Mouse (Mus musculus) right cerebral cortex, postnatal 36 days (tissue): Measurements from ENCODE around the gene Frmd8.

Experiments
- DNase-seq, 2 experiments: peaks; one replicate each; pipeline ENCODE4 v3.0.0; 2022; ENCODE audit warnings: low spot score in 2 of 2, mixed read lengths in 1 of 2

Gene Frmd8

DNA sequence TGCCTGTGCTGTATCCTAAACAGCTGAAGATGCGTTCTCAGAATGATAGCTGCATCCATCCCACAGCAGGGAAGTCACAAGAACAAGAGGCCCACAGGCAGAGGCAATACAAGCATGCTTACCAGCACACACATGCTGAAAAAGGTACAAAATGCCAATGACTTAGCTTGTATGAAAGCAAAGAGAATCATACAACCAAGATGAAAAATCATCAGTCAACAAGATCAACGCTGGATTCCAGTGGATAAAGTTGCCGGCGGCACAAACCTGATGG is 36.2 kb downstream of the Frmd8 start:
- DNase-seq, result no peak

DNA sequence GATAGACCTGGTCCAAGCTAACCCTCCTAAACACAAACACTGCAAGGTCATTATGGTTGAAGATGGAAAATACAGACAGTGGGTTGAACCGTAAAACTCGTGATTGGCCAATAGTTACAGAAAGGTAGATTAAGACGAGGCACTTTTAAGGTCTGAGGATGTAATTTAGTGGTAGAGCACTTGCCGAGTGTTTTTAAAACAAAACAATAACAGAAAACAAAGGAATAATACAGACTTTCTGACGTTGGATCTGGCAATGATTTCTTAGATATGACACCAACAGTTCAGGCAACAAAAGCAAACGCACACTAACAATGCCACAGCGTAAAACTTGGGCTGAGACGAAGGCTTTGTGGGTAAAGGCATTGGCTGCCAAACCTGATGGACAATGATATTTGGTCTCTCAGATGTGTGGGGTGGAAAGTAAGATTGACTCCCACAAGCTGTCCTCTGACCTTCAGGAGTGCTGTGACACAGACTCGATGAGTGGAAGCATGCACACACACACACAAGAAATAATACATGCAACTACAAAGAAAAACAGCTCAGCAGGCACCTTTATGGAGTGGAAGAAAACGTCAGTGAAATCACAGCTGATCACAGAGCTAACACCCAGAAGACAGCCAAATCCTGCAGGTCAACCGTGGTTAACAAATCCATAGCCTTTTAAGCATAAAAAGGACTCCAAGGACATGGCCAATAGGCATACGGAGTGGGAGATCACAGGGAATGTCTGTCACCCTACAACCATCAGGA is 36.8 kb downstream of the Frmd8 start:
- DNase-seq, result no peak

DNA sequence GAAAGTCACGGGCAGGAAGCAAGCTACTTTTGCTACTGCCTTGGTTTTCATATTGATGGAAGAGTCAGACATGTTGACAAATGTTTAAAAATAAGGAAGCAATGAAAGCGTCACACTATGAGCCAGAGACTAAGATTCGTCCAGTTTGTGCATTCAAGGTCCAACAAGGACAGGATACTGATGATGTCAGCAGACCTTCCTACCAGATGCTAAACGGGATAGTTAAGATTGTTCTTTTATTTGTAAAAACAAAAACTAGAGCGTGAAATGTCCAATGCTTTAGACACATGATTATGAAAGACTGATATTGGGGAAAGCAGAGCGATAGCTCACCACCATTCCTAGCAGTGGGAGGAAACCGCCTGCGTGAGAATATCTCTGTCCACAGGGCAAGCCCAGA is 37.5 kb downstream of the Frmd8 start:
- DNase-seq, result no peak

DNA sequence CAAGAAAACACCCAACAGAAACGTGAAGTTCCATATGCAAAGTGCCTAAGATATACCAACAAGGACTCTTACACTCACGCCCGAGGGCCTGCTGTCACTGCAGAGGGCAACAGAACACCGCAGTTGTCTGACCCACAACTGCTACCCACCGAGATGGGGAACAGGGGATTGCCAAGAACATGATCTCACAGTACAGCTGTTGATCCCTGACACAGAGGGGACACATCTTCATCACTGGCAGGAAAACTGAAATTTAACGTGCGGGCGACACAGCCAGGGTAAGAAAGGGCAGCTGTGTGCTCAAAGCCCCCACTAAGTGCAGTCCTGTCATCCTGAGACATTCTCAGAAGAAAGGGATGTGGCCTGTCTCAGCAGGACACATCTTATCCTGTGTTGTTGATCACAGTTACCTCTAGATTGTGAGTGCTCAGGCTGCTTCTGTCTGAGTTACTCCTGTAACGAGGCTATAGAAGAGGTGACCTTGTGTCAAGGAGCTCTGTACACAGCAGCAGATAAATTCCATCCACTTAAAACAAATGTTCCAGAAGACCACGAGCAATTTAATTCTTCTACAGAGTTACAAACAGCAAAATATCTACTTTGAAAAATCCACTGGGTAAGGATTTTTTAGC is 38.0 kb downstream of the Frmd8 start:
- DNase-seq, result no peak

DNA sequence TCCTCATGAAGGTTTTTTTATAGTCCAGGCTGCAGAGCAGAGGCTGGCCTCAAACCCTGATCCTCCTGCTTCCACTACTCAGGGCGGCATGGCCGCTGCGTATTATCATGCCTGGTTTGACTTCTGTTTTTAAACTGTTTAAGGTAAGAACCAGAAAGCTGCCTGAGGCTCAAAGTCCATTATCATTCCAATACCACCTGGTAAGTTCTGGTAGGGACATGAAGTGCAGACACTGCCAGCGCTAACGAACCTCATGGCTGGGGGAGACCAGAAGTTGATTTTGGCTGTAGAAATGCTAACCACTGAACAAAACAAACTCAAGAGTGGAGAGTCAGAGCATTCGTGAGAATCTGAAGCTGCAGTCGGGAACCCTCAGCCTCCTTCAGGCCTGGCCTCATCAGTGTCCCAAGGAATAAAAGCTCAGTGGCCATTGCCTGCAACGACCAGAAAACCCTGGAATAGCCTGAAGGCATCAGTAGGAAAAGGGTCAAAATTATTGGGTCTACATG is 39.1 kb downstream of the Frmd8 start:
- no peak for DNase-seq

DNA sequence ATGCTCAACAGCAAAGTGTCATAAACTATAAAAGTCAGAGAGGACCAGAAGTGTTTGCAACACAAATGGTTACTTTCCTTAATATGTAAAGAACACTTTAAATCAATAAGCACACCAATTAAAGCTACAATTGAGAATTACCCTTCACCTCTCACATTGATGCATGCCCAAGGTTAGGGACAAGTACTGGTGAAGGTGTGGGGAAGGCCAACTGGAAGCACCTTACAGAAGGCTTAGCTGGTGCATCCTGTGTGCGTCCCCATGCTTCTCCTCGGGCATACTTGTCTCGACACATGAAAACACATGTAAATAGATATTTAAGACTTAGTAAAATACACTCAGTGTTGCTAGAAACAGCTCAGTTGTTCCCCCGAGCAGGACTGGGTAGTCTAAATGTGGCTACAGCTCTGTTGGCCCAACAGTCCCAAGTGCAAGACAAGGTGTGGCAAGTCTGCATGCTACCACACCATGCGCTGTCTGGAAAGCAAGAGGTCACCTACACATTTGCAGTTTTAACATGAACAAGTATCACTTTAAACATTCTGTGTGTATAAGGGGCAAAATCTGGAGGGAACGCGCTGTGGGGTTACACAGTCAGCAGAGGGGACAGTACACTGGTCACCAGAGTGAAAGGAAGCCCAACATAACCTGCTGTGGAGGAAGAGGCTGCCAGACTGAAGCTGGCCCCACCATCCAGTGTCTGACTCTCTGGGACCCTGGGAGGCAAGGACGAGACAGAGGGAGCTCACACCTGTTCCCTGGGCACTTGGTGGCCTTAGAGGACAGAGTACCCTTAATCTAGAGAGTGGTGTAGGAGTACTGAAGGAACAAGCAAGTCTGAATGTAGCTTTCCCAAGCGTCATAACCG is 39.8 kb downstream of the Frmd8 start:
- no peak for DNase-seq

DNA sequence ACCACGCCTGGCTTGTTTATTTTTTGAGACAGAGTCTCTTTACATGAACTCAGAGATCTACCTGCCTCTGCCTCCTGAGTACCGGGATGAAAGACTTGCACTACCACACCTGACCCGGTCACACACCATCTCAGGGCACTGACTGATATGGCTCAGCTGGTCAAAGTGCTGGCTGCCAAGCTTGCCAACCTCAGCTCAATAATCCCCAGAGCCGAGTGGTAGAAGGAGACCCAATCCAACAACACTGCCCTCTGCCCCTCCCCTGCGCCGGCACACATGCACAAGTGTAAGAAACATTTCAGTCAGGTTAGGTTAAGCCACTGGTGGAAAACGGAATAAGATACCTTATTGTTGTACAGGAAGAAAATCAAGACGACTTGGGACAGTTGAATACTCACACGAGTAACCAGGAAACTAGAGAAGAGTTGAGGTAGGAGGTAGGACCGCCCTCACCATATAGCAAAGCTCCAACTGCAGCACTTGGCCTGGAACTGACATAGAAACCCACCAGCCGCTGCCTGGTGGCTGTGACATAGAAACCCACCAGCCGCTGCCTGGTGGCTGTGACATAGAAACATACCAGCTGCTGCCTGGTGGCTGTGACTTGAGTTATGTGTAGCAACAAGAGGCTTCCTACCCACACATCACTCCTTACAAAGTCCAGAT is 40.7 kb downstream of the Frmd8 start:
- DNase-seq, result no peak

DNA sequence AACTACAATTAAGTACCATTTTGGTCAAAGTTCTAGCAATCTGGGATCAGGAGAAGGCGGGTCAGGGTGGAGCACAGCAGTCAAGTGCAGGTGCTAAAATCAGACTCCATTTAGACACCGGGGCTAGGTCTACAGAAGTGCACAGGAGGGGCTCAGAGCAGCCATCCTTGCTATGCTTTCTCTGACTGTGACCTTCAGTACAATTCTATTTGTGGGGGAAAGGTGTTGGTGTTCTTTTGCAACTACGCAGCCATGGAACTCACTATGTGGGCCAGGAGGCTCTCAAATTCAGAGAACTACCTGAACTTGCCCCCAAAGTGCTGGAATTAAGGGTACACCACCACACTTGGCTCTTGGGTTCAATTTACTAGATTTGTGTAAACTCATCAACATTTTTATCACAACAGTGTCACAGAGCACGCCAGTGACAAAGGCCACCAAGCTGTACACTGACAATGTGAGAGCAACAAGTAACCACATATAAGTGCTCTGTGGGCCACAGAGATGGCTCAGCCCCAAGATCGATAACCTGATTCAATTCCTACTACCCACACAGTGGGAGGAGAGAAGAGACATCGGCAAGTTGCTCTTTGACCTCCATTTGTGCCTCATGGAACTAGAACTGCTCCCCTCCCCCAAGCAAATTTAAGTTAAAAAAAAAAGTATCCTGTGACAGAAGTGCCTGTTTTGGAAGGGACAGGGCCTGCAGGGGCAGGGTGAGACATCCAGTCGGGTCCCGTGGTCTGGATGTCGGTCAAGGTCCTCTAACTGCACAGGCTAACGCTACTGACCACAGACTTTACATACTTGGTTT is 41.6 kb downstream of the Frmd8 start:
- no peak for DNase-seq

DNA sequence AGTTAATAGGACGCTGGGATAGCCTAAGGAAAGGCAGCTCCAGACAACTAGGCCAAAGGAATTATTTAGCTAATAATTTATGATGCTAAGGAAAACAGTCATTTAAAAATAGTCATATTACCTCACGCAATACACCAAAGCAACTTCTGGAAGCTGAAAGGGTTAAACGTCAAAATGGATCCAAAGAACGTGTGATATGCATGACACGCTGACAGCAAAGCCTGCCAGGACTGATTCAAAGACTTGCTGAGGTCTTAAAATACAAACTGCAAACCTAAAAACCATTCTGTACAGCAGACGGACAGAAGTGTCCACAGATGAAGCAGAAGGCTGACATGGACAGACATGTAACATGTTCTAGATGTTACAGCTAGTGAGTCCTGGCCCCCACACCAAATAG is 42.7 kb downstream of the Frmd8 start:
- DNase-seq, result no peak

DNA sequence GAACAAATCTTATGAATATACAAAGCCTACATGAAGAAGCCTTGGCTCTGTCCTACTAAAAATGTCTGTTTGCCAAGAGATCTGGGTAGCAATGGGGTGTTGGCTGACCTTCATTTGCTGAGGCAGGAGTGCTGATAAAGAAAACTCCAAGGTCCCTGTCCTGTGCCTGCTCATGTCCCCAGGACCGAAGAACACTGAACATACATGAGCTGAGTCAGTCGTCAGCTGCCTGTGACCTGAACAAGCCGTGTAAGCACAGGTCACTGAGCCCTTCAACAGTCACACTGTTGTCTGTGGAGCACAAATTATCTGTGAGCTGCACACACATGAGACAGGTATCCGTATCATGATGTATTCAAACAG is 43.1 kb downstream of the Frmd8 start:
- DNase-seq, result no peak

DNA sequence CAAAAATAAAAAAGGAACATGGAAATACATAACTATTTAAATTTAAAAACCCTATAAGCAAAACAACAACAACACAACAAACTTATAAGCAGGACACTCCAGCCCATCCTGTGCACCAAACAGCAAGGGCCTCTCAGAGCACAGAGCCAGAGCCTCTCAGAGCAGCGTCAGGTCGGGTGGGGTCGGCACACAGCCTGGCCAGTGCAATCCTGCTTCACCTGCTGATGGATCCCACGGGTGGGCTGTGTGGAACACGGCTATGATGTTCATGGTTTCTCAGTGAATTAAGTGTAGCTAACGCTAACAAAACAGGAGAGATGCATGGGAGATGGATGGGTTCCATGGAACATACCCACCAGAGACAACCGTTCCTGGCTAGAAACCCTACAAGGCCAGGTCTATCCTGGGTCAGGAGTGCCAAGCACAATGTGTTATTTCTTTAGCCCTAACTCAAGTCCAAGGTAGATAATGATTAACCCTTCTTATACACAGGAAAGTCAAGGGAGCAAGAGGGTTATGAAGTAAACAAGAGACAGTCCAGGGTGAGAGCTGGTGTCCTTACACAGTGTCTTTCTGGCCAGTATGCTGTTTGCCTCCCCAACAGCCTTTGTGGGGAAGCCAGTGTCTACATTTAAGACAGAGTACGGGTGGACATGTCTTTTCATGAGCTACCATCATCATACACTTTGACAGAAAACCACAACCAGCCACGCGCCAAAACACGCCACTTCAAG is 43.7 kb downstream of the Frmd8 start:
- no peak for DNase-seq

DNA sequence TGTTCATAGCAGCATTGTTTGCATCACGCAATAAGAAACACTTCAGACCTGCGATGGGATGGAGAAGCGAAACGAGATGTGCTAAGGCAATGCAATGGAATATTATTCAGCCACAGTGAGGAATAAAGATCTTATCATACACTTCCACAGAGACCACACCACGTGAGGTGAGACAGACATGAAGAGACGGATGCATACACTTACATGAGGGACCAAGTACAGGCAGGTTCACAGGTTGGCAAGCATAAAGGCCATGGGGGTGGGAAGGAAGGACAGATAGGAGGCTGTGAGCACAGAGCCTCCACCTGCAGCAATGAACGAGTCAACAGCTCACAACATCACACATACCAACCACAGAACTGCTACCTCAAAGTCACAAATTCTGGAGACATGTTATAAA is 44.3 kb downstream of the Frmd8 start:
- DNase-seq, result no peak

DNA sequence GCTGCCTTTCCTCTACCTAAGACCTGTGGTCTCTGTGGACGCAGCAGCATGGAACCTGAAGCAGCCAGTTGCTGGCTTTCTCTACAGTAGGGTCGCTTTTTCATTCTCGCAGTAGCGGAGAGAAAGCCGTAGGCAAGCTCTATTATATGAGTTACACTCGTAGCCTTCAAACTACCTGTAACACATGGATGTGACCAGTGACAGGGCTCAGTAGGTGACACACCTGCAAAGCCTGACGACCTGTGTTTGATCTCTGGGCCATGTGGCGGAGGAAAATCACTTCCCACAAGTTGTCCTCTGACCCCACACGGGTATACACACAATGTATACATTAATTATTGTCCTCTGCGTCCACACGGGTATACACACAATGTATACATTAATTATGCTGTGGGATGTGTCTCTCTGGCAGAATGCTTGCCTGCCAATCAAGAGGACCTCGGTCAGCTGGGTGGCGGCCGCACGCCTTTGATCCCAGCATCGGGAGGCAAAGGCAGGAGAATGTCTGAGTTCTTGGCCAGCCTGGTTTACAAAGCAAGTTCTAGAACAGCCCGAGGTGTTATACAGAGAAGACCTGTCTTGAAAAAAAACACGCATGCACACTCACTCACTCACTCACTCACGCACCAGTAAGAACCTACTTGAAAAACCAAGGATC is 45.0 kb downstream of the Frmd8 start:
- no peak for DNase-seq

DNA sequence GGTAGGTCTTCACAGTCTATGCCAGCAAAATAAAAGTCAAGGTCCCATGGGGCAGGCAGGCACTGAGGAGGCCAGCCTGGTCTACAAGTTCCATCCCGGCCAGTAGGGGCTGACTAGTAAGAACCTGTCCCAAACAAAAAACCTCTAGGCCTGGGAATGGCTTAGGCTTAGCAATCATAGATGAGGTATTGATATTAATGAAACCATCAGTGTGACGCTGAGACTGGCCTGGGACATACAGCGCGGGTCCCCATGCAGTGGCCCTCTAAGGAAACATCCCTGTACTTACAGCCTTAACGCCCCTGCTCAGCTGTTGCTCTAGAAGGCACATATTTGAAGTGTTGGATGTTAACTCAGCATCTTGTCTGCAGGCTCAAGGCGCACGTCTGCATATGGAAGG is 46.2 kb downstream of the Frmd8 start:
- DNase-seq, result no peak

DNA sequence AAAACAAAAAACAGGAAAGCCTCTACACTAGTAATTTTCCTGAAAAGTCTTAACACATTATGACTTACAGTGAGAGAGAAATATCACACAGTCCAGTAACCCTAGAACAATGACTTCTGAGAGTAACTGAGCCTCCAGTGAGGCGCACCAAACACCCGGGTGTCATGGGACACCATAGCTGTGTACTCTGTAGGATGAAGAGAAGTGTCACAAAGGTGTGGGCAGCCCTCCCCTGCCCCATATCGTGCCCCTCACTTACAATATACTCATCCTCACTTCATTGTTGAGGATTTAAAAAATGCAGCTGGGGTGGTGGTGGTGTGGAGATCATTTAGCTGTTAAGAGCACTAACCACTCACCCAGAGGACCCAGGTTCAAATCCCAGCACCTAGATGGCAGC is 46.9 kb downstream of the Frmd8 start:
- no peak for DNase-seq

DNA sequence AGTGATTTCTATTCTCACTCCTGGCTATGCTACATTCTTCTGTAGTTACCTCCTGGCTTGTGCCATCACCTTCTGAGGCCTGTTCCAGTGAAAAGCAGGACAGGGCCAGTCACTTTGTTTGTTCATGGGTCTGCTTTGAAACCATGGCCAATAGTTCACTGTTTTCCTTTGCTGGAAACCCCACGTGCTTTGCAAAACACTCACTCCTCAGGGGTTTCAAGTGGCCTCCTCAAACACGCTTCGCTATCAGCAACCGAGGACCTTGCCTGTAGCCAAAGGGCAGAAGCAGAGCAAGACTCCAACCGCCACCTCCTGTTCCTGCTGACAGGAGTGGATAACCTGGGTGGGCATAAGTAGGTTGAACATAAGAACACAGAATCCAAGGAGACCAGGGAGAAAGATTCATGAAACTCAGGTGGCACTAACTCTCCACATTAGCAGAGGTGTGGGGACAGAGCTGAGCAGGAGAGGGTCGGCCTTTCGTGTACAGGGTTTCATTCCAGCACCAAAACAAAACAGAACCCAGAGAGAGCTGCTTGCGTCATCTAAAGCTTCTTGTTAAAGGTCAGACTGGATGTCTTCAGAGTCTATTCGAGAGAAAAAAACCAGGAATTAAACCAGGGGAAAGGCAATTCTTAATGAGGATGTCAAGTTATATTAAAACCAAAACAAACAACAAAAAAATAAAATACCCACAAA is 47.5 kb downstream of the Frmd8 start:
- DNase-seq, result no peak

DNA sequence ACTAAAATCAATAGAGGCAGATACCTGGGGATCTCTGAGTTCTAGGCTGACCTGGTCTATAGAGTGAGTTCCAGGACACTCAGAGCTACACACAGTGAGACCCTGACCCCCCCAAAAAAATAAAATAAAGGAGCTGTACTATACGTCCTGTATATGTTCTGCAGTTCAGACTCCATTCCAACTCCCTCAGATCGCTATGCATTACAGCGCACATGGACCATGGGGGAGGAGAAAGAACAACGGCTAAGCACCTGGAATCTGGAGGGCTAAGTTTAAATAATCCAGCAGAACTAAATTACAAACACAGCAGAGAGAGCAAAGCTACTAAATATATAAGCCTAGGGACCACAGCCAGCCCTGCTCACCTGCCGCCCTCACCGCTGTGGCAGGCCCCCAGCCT is 48.0 kb downstream of the Frmd8 start:
- no peak for DNase-seq

DNA sequence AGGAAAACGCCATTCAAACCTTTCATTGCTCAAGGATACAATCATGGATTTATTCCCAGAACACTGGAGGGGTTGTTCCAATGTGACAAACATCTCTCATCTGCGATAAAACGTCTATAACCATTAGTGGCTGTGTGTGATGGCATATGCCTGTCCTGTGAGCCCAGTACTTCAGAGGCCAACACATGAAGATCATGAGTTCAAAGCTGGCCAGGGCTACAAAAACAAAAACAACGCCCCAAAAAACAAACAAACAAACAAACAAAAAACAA is 48.4 kb downstream of the Frmd8 start:
- DNase-seq, result no peak

DNA sequence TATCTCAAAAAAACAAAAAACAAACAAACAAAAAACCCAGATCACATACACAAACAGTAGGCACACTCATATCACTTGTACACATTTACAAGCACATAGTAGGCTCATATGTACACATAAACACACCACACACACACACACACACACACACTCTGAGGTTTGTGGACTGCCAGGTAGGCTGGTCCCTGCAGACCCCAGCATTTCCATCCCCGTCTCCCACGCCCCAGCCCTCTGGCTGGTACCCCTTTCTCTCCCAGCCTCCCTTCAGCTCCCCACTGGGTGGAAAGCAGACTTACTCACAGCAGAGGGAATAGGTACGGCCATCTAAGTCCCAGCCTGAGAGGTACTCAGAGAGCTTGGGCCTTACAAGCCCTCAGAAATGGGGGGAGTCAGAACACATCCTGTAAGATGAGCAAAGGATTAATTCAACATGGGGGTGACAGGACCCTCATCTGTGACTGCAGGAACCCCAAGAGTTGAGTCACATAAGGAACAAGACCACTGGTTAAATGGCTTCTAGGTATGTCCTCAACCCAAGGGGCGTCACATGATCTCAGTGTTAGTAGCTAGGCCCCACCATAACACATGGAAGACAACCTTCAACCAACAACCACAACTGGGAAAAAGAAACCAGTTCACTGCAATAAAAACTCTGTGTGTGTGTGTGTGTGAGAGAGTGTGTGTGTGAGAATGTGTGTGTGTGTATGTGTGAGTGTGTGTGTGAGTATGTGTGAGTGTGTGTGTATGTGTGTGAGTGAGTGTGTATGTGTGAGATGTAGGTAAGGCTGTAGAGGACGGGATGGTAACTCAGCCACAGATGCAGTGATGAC is 49.0 kb downstream of the Frmd8 start:
- no peak for DNase-seq
